Mouse (Mus musculus): Measurements from ENCODE around the gene Tpm3. TPM values are rescaled to one million over a fixed set of nuclear protein-coding genes. Genes with fewer than 3 reads are reported as not detected.

Gene Tpm3
- 454 and 459 TPM in 2 replicates for polyA plus RNA-seq (2016; fragmentation: Nextera tagmentation; extraction: Ambion mirVana)

DNA sequence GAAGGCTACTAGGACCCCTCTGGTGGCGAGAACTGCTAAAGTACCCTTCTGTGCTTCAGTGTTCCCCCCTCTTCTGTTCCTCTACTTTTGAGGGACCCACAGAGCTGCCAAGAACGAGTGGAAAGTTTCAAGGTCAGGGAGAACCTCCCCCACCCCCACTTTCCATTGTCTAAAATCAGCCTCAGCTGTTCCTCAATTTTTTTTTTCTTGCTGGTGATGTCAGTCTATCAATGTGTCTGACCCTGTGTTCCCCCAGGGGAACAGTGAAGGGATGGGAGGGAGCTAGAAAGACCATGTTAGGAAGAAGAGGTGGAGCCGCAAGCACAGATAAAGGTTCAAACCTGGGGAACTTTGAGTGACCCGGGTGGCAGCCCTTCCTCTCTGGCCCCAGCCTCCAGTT, at the start of gene Tpm3:
Tpm3 (plus strand) TSS at position 356 of the 400 bp plus-strand sequence.
- Histone ChIP-seq H3K4me1 (peaks cover 6% of the 10 kb centered on the region), H3K9ac (replicated peaks) (no peak within 1 kb of the TSS), H3K4me3 (no peak within 1 kb of the TSS), H3K27me3 (no peaks in the 10 kb centered on the region), H3K27ac (replicated peaks) (no peak within 1 kb of the TSS), H3K4me2 (replicated peaks) (no peak within 1 kb of the TSS), H3K36me3 (no peaks in the 10 kb centered on the region), H3K9me3 (no peaks in the 10 kb centered on the region)
- WGBS, result 74% methylated on average over 4 of the region's 4 CpGs
- no peak for ATAC-seq (ENCODE audit: low FRiP score, low read depth)

GRCm38 (mm10) chr3:90034653-90035052, 37.8 kb upstream of the Tpm3 start:
- Histone ChIP-seq H3K4me3 (no peak overlapping the region), H3K27ac (replicated peaks) (no peak overlapping the region), H3K9me3 (no peaks in the 10 kb centered on the region), H3K27me3 (no peaks in the 10 kb centered on the region), H3K36me3 (peaks cover 80% of the 10 kb centered on the region), H3K9ac (replicated peaks) (no peak overlapping the region), H3K4me1 (no peaks in the 10 kb centered on the region), H3K4me2 (replicated peaks) (no peak overlapping the region)
- ATAC-seq (ENCODE audit: low FRiP score, low read depth), result no peak
- WGBS, result 86% methylated on average over 2 of the region's 2 CpGs

DNA sequence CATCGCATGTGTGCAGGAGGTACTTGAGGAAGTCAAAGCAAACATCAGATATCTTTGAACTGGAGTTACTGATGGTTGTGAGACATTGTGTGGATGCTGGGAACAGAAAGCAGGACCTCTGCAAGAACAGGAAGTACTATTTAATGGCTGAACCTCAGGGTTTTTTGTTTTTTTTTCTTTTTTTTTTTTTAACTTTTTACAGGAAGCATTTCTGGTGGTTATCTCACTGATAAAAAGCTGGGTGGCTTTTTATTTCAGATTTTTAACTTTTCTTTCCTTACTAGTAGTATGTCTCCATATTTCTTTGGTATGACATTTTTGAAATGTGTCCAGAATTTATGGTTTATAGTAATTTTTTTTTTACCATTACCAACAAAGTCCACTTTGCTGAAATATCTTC, 36.2 kb upstream of the Tpm3 start:
- WGBS, result 100% methylated on average over 1 of the region's 1 CpGs
- H3K36me3 ChIP-seq, result peaks cover 83% of the 10 kb centered on the region
- no peak overlapping the region for H3K4me3 ChIP-seq
- no peak overlapping the region for H3K9ac ChIP-seq (replicated peaks)
- no peaks in the 10 kb centered on the region for H3K27me3 ChIP-seq
- no peaks in the 10 kb centered on the region for H3K4me1 ChIP-seq
- no peaks in the 10 kb centered on the region for H3K9me3 ChIP-seq
- H3K27ac ChIP-seq (replicated peaks), result no peak overlapping the region
- ATAC-seq (ENCODE audit: low FRiP score, low read depth), result no peak
- no peak overlapping the region for H3K4me2 ChIP-seq (replicated peaks)

DNA sequence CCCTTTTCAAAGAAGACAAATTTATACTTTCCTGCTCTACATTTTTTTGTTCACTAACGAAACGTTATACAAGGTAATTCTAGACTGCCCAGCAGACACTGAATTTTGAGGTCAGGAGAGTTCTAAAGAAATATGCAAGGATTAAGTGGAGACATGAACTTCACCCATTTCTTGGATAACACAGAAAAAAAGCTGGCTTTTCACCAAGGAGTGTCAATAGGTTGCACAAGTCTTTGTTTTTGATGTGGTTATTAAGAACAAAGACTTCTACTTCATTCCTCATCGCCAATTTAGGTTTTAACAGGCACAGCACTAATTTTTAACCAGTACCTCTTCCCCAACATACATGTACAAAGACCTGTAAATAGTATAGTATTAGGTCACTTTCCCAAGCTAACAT, 22.8 kb upstream of the Tpm3 start:
- no peak for ATAC-seq (ENCODE audit: low FRiP score, low read depth)
- peaks cover 26% of the 10 kb centered on the region for H3K4me1 ChIP-seq
- 76% methylated on average over 3 of the region's 3 CpGs for WGBS

GRCm38 (mm10) chr3:90051441-90052350, 20.8 kb upstream of the Tpm3 start, which contains the start of gene 4933434E20Rik:
4933434E20Rik (plus strand) TSS chr3:90051636.
- under 1% methylated on average over 41 of the region's 43 CpGs for WGBS
- Histone ChIP-seq H3K36me3 (peaks cover 26% of the 10 kb centered on the region), H3K27ac (replicated peaks) (peak within 1 kb of the TSS; percentile 90), H3K9me3 (no peaks in the 10 kb centered on the region), H3K4me1 (peaks cover 34% of the 10 kb centered on the region), H3K9ac (replicated peaks) (peak within 1 kb of the TSS; percentile 97), H3K4me3 (peak within 1 kb of the TSS; percentile 74), H3K4me2 (replicated peaks) (peak within 1 kb of the TSS; percentile 76), H3K27me3 (no peaks in the 10 kb centered on the region)
- peak; percentile 83 for ATAC-seq (ENCODE audit: low FRiP score, low read depth)

More for the DNA sequence above, 22.8 kb upstream of the Tpm3 start:
- no peak overlapping the region for H3K4me2 ChIP-seq (replicated peaks)
- no peak overlapping the region for H3K9ac ChIP-seq (replicated peaks)
- peaks cover 24% of the 10 kb centered on the region for H3K36me3 ChIP-seq
- no peaks in the 10 kb centered on the region for H3K9me3 ChIP-seq
- no peak overlapping the region for H3K4me3 ChIP-seq
- H3K27ac ChIP-seq (replicated peaks), result no peak overlapping the region
- H3K27me3 ChIP-seq, result no peaks in the 10 kb centered on the region

- Histone ChIP-seq H3K27me3 (no peaks in the 10 kb centered on the region), H3K9me3 (no peaks in the 10 kb centered on the region), H3K4me1 (peaks cover 34% of the 10 kb centered on the region), H3K4me2 (replicated peaks) (peak within 1 kb of the TSS; percentile 76), H3K9ac (replicated peaks) (peak within 1 kb of the TSS; percentile 97), H3K36me3 (peaks cover 30% of the 10 kb centered on the region), H3K4me3 (peak within 1 kb of the TSS; percentile 74), H3K27ac (replicated peaks) (peak within 1 kb of the TSS; percentile 95)
- ATAC-seq (ENCODE audit: low FRiP score, low read depth), result peak; percentile 93
- WGBS, result under 1% methylated on average over 61 of the region's 81 CpGs
These were observed 19.9 kb upstream of the Tpm3 start, which contains the start of gene Ubap2l for GRCm38 (mm10) chr3:90052351-90053241. Ubap2l (minus strand) TSS chr3:90052628.

DNA sequence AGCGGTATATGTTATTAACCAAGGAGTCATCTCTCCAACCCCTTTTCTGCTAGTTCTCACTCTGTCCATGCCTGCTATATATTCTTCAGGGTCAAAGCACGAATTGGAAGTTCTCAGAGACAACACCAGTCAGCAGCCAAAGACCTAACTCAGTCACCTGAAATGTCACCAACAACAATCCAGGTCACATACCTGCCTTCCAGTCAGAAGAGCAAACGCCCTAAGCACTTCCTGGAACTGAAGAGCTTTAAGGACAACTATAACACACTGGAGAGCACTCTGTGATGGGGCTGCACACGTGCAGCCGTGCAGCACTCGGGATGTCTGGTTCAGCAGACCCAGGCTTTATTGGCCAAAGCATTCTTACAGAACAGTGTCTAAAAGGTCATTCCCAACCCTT, 10.9 kb upstream of the Tpm3 start:
- peaks cover 65% of the 10 kb centered on the region for H3K36me3 ChIP-seq
- H3K4me2 ChIP-seq (replicated peaks), result no peak overlapping the region
- ATAC-seq (ENCODE audit: low FRiP score, low read depth), result no peak
- H3K4me3 ChIP-seq, result no peak overlapping the region
- H3K4me1 ChIP-seq, result no peaks in the 10 kb centered on the region
- H3K27ac ChIP-seq (replicated peaks), result no peak overlapping the region
- H3K9me3 ChIP-seq, result no peaks in the 10 kb centered on the region
- no peak overlapping the region for H3K9ac ChIP-seq (replicated peaks)
- WGBS, result 91% methylated on average over 6 of the region's 6 CpGs
- no peaks in the 10 kb centered on the region for H3K27me3 ChIP-seq

GRCm38 (mm10) chr3:90062539-90062938, 9.9 kb upstream of the Tpm3 start:
- H3K27ac ChIP-seq (replicated peaks), result no peak overlapping the region
- WGBS, result 67% methylated on average over 2 of the region's 2 CpGs

GRCm38 (mm10) chr3:90064383-90064782, 8.1 kb upstream of the Tpm3 start:
- H3K27me3 ChIP-seq, result no peaks in the 10 kb centered on the region
- H3K4me1 ChIP-seq, result no peaks in the 10 kb centered on the region
- WGBS, result 83% methylated on average over 3 of the region's 3 CpGs
- ATAC-seq (ENCODE audit: low FRiP score, low read depth), result no peak
- no peaks in the 10 kb centered on the region for H3K9me3 ChIP-seq
- H3K4me3 ChIP-seq, result no peak overlapping the region
- H3K9ac ChIP-seq (replicated peaks), result no peak overlapping the region
- no peak overlapping the region for H3K27ac ChIP-seq (replicated peaks)
- peaks cover 43% of the 10 kb centered on the region for H3K36me3 ChIP-seq
- H3K4me2 ChIP-seq (replicated peaks), result no peak overlapping the region

More at GRCm38 (mm10) chr3:90062539-90062938, 9.9 kb upstream of the Tpm3 start:
- ATAC-seq (ENCODE audit: low FRiP score, low read depth), result no peak
- Histone ChIP-seq H3K4me3 (no peak overlapping the region), H3K9ac (replicated peaks) (no peak overlapping the region), H3K4me1 (no peaks in the 10 kb centered on the region), H3K9me3 (no peaks in the 10 kb centered on the region), H3K36me3 (peaks cover 55% of the 10 kb centered on the region), H3K27me3 (no peaks in the 10 kb centered on the region), H3K4me2 (replicated peaks) (no peak overlapping the region)

- Histone ChIP-seq H3K36me3 (peaks cover 37% of the 10 kb centered on the region), H3K4me2 (replicated peaks) (no peak overlapping the region), H3K9ac (replicated peaks) (no peak overlapping the region), H3K4me3 (no peak overlapping the region), H3K27ac (replicated peaks) (no peak overlapping the region), H3K4me1 (no peaks in the 10 kb centered on the region), H3K9me3 (no peaks in the 10 kb centered on the region), H3K27me3 (no peaks in the 10 kb centered on the region)
- no peak for ATAC-seq (ENCODE audit: low FRiP score, low read depth)
- 59% methylated on average over 3 of the region's 3 CpGs for WGBS
These were observed 6.9 kb upstream of the Tpm3 start for GRCm38 (mm10) chr3:90065553-90065952.

DNA sequence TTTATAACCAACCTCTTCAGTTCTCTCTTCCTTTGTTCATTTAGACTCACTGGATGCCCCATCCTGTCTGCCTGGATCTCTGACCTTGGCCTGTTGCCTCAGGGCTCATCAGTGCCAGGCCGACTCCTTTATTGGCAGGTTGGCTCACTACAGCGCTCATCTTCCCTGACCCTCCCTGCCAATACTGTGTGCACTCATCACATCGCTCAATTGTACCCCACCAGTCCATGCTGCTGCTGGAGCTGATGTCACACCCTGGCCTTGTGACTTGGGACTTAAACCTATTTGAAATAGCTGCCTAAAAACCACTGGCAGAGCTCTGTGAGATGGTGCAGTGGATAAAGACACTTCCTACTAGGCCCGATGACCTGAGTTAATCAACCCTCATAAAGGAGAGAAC, 4.6 kb upstream of the Tpm3 start:
- 94% methylated on average over 4 of the region's 4 CpGs for WGBS
- Histone ChIP-seq H3K9ac (replicated peaks) (no peak overlapping the region), H3K36me3 (peaks cover 14% of the 10 kb centered on the region), H3K4me1 (no peaks in the 10 kb centered on the region), H3K4me3 (no peak overlapping the region), H3K9me3 (no peaks in the 10 kb centered on the region), H3K27me3 (no peaks in the 10 kb centered on the region), H3K27ac (replicated peaks) (no peak overlapping the region), H3K4me2 (replicated peaks) (no peak overlapping the region)
- no peak for ATAC-seq (ENCODE audit: low FRiP score, low read depth)

DNA sequence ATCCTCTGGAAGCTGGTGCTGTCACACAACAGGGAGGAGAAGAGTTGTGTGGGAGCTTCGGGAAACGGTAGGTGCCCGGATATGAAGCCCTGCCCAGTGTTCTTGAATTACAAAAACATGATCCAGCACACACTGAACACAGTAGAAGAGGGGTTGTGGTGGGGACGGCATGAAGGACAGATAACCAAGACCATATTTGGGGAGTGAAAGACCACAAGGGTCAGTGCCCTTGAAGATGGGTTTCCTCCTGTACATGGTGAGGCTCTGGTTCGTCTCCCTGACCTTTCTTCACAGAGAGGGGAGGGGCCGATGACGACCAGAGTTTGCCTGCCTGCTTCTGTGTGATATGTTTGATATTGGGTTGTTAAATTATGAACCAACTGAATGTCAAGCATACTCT, 2.8 kb upstream of the Tpm3 start:
- H3K4me3 ChIP-seq, result no peak overlapping the region
- H3K27ac ChIP-seq (replicated peaks), result no peak overlapping the region
- H3K36me3 ChIP-seq, result 0 out of 2 replicates have a peak, but pooled peaks cover 3% of the 10 kb centered on the region
- no peak overlapping the region for H3K4me2 ChIP-seq (replicated peaks)
- no peak for ATAC-seq (ENCODE audit: low FRiP score, low read depth)
- no peaks in the 10 kb centered on the region for H3K27me3 ChIP-seq
- 78% methylated on average over 7 of the region's 7 CpGs for WGBS
- H3K4me1 ChIP-seq, result no peaks in the 10 kb centered on the region
- no peak overlapping the region for H3K9ac ChIP-seq (replicated peaks)
- no peaks in the 10 kb centered on the region for H3K9me3 ChIP-seq
